Mouse (Mus musculus) splenic B cell, adult 2 months (primary cell): ENCODE measurements around the gene Rhog.

Experiments
- DNase-seq: peaks from one replicate; pipeline ENCODE4 v3.0.0-alpha.2; 2011; ENCODE audit warnings: low read depth, low spot score
- H3K27me3 ChIP-seq: 2 replicates; pipeline ENCODE4 v1.6.1; 2012; ENCODE audit warnings: mild to moderate bottlenecking, low read length, moderate library complexity, mixed read lengths; ENCODE audit not compliant: control insufficient read depth, poor library complexity, insufficient read depth, severe bottlenecking
- H3K36me3 ChIP-seq: 2 replicates; pipeline ENCODE4 v1.6.1; 2012; ENCODE audit warnings: mild to moderate bottlenecking, low read length, moderate library complexity, mixed read lengths; ENCODE audit not compliant: control insufficient read depth, poor library complexity, insufficient read depth, severe bottlenecking

The Rhog gene

GRCm38 (mm10) chr7:102263020-102263419 lies 7.2 kb upstream of the Rhog start:
- no peaks in the 10 kb centered on the region for H3K36me3 ChIP-seq
- no peak for DNase-seq
- H3K27me3 ChIP-seq = no peaks in the 10 kb centered on the region

GRCm38 (mm10) chr7:102260518-102260917 lies 4.7 kb upstream of the Rhog start:
- no peak for DNase-seq
- no peaks in the 10 kb centered on the region for H3K27me3 ChIP-seq
- no peaks in the 10 kb centered on the region for H3K36me3 ChIP-seq

GRCm38 (mm10) chr7:102259716-102260479 lies 4.0 kb upstream of the Rhog start:
- Histone ChIP-seq H3K27me3 (no peaks in the 10 kb centered on the region), H3K36me3 (no peaks in the 10 kb centered on the region)
- DNase-seq = no peak

- Histone ChIP-seq H3K36me3 (no peaks in the 10 kb centered on the region), H3K27me3 (no peaks in the 10 kb centered on the region)
- no peak for DNase-seq
Measured at GRCm38 (mm10) chr7:102258753-102259152, 2.9 kb upstream of the Rhog start.

- peak; percentile 89 for DNase-seq
- H3K36me3 ChIP-seq = no peaks in the 10 kb centered on the region
- H3K27me3 ChIP-seq = no peaks in the 10 kb centered on the region
Measured at GRCm38 (mm10) chr7:102258189-102258588, 2.3 kb upstream of the Rhog start.

GRCm38 (mm10) chr7:102256636-102257035 lies 782 bp upstream of the Rhog start:
- H3K27me3 ChIP-seq = no peaks in the 10 kb centered on the region
- no peaks in the 10 kb centered on the region for H3K36me3 ChIP-seq
- no peak for DNase-seq

GRCm38 (mm10) chr7:102253631-102254030 lies 2.2 kb downstream of the Rhog start:
- Histone ChIP-seq H3K27me3 (no peaks in the 10 kb centered on the region), H3K36me3 (no peaks in the 10 kb centered on the region)
- DNase-seq = no peak

GRCm38 (mm10) chr7:102250631-102251214 lies 5.1 kb downstream of the Rhog start:
- peak; percentile 94 for DNase-seq
- Histone ChIP-seq H3K36me3 (no peaks in the 10 kb centered on the region; the same call in 1 of the 2 replicates), H3K27me3 (no peaks in the 10 kb centered on the region)

- no peaks in the 10 kb centered on the region for H3K27me3 ChIP-seq
- DNase-seq = peak; percentile 86
- no peaks in the 10 kb centered on the region; the same call in 1 of the 2 replicates for H3K36me3 ChIP-seq
Measured at GRCm38 (mm10) chr7:102249896-102250630, 5.8 kb downstream of the Rhog start.

GRCm38 (mm10) chr7:102249531-102249895 lies 6.3 kb downstream of the Rhog start:
- no peaks in the 10 kb centered on the region for H3K27me3 ChIP-seq
- peak; percentile 71 for DNase-seq
- H3K36me3 ChIP-seq = no peaks in the 10 kb centered on the region; the same call in 1 of the 2 replicates

- no peaks in the 10 kb centered on the region; the same call in 1 of the 2 replicates for H3K36me3 ChIP-seq
- H3K27me3 ChIP-seq = no peaks in the 10 kb centered on the region
- peak; percentile 64 for DNase-seq
Measured at GRCm38 (mm10) chr7:102248691-102249404, 7.0 kb downstream of the Rhog start.

- no peak for DNase-seq
- H3K36me3 ChIP-seq = no peaks in the 10 kb centered on the region; the same call in 1 of the 2 replicates
- H3K27me3 ChIP-seq = no peaks in the 10 kb centered on the region
Measured at GRCm38 (mm10) chr7:102246956-102247797, 8.7 kb downstream of the Rhog start.

- no peaks in the 10 kb centered on the region for H3K27me3 ChIP-seq
- H3K36me3 ChIP-seq = no peaks in the 10 kb centered on the region; the same call in 1 of the 2 replicates
- DNase-seq = no peak
Measured at GRCm38 (mm10) chr7:102246265-102246664, 9.6 kb downstream of the Rhog start.

GRCm38 (mm10) chr7:102245775-102246174 lies 10.1 kb downstream of the Rhog start:
- peak; percentile 36 for DNase-seq
- peaks cover 2% of the 10 kb centered on the region for H3K36me3 ChIP-seq
- no peaks in the 10 kb centered on the region for H3K27me3 ChIP-seq
